Mouse (Mus musculus): ENCODE results near the gene Gstt3.

DNA sequence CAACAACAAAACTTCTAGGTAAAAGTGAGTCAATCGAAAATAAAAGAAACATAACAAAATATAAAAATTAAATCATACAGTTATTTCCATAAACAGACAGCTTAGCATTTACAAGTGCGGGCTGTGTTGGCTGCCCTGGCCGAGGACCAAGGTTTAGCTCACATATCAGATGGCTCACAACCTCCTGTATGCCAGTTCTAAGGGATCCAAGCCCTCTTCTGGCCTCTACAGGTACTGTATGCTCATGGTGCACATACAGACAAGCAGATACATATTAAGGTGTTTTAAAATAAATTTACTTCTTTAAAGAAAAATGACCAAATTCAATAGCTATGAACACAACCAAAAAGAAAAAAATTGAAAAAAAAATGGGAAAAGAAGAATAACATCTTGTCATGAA lies 20.9 kb downstream of the Gstt3 start:
- no peak for TF ChIP-seq TAL1 (IDR thresholded peaks at IDR 0.05; ENCODE audit: low read length)
- TF ChIP-seq GATA1 (IDR thresholded peaks at IDR 0.05; ENCODE audit: low read length) = no peak
